Mouse (Mus musculus) myocyte (in vitro differentiated cells): ENCODE measurements around the gene Taok2.

Experiments used
- E2F4 ChIP-seq: IDR thresholded peaks from one replicate; pipeline ENCODE4 v1.6.1; 2011; ENCODE audit warnings: mild to moderate bottlenecking, control low read depth, moderate library complexity; ENCODE audit not compliant: insufficient read depth
- MYOG ChIP-seq, 3 experiments: IDR thresholded peaks; one replicate each; pipeline ENCODE4 v1.6.1; 2011; ENCODE audit warnings: control low read depth in 2 of 3, low read depth in 2 of 3, mild to moderate bottlenecking in 2 of 3; ENCODE audit not compliant: insufficient read length in 2 of 3, control insufficient read depth in 1 of 3, insufficient read depth in 1 of 3
- POLR2A ChIP-seq: IDR thresholded peaks from one replicate; pipeline ENCODE4 v1.6.1; 2011; ENCODE audit warnings: low read depth, mild to moderate bottlenecking, control low read depth, moderate library complexity; ENCODE audit not compliant: insufficient read length
- POLR2AphosphoS2 ChIP-seq: IDR thresholded peaks from one replicate; pipeline ENCODE4 v1.6.1; 2011; ENCODE audit warnings: low read depth, control low read depth; ENCODE audit not compliant: insufficient read length
- USF1 ChIP-seq: IDR thresholded peaks from one replicate; pipeline ENCODE4 v1.6.1; 2011; ENCODE audit warnings: low read depth, mild to moderate bottlenecking, control low read depth, moderate library complexity

DNA sequence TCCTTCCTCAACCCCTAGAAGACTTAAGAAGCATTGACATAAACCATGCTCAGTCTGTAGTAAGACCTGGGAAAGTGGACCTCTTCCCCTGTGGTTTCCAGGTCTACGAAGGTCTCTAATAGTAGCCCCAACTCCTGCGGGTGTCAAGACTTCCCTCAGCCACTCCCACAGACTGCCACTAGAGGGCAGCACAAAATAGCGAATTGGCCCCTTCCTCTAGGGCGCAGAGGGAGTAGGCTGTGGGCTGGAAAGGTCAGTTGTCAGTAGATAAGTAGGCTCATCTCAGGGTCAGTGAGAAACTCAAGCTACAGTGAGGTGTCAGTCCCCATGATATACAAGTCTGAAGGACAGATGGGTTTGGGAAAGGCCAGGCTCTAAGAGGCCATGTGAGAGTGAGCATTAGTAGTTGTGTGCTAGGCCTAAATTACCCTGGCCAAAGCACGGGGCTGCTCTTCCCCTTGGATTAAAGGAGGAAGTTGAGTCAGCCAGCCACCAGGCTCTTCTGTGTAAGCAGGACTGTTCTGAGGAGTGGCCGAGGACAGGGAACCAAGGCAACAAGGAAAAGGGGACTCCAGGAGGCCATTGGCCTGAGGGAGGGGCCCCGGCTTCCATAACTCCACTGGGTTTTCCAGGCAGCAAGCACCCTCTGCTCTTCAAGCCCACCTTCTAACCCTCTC lies 62.5 kb downstream of the Taok2 start:
- no peak for TF ChIP-seq POLR2A
- TF ChIP-seq MYOG (IDR thresholded peaks at IDR 0.05; ENCODE audit: control insufficient read depth in 1 of 3, insufficient read depth in 1 of 3, insufficient read length in 2 of 3, low read depth in 2 of 3) = no peak
- TF ChIP-seq POLR2AphosphoS2 = no peak
- TF ChIP-seq USF1 = no peak
- no peak for TF ChIP-seq E2F4
